Comparison of ENCODE assay signal across 17 mouse cellular contexts in genomic region chr9:54722156-54722555, GRCm38 (mm10). TPM values are rescaled to one million over a fixed set of nuclear protein-coding genes. Genes with fewer than 3 reads are reported as not detected.
DNase-seq lines count a peak whose midpoint lies in the region; ATAC-seq lines count a peak whose summit lies in the region.
"Had no signal": no experiment of that assay in that cellular context is flagged by ENCODE, and none has a peak within 500 bp of the region (broad histone marks: within the 10 kb centered on the region; RNA-seq: fewer than 3 reads in every experiment).

No protein-coding gene starts in this region.

- DNase-seq in frontal cortex, postnatal 10 days (ENCODE audit: low spot score in 2 of 2): no peak
- peak; percentile 52 to 54 for DNase-seq in layer of hippocampus, adult 8-10 months (ENCODE audit: low spot score in 2 of 2)
- no peak for DNase-seq in layer of hippocampus, postnatal 25 days (ENCODE audit: extremely low spot score in 1 of 2, low spot score in 1 of 2)
- peak; percentile 26 to 37 for DNase-seq in right cerebral cortex, adult 2 months (ENCODE audit: low spot score in 2 of 2)
- DNase-seq in right cerebral cortex, postnatal 25 days: no peak
- no peak for DNase-seq in urinary bladder, postnatal 4 days (ENCODE audit: low spot score in 2 of 2)
- DNase-seq: adrenal gland, postnatal 14 days; cerebellum, adult 2 months; cerebellum, postnatal 10 days; embryo, embryonic 11 days; gastrocnemius, postnatal 14 days; heart, adult 2 months; heart, postnatal 14 days had no signal

- ATAC-seq in frontal cortex, adult (ENCODE audit: low TSS enrichment): peak; percentile 81
- ATAC-seq: forebrain, embryonic 14.5 days had no signal

RNA-seq across cellular contexts. Expression of gene Wdr61, which starts 12.2 kb away (rescaled TPM):
- 10 to 100 TPM; 56.4 to 59.6 (median 58.4) TPM for total RNA-seq in layer of hippocampus, adult 8-10 months (2022)
- 10 to 100 TPM; 57.7 to 61.0 TPM for total RNA-seq in layer of hippocampus, postnatal 25 days (2021)

RNA-seq across cellular contexts. Expression of gene Dnaja4, which starts 23.5 kb away (rescaled TPM):
- total RNA-seq in layer of hippocampus, adult 8-10 months (2022): 10 to 100 TPM; 39.8 to 61.1 (median 47.2) TPM
- total RNA-seq in layer of hippocampus, postnatal 25 days (2021): 10 to 100 TPM; 39.9 to 46.0 TPM

RNA-seq across cellular contexts. Expression of gene Crabp1, which starts 42.4 kb away (rescaled TPM):
- 1 to 10 TPM in 2 of 4 experiments, not detected in 2; 1.0 to 1.3 TPM for total RNA-seq in layer of hippocampus, adult 8-10 months (2022)
- total RNA-seq in layer of hippocampus, postnatal 25 days (2021): 1 to 10 TPM; 1.3 to 1.7 TPM
- total RNA-seq: heart, adult 2 months; heart, postnatal 14 days; hematopoietic stem cell, adult 5-6 weeks; MEL had no signal

Comparison
In these comparisons a context has a peak if more than half of its experiments do, and no peak if none do; other contexts are left out.
1. DNase-seq: peak in layer of hippocampus, adult 8-10 months (2 of 2) and right cerebral cortex, adult 2 months (2 of 2); none in frontal cortex, postnatal 10 days (0 of 2), layer of hippocampus, postnatal 25 days (0 of 2), right cerebral cortex, postnatal 25 days (single experiment) and urinary bladder, postnatal 4 days (0 of 2).